Mouse (Mus musculus) gastrocnemius, adult 2 months (tissue): Measurements from ENCODE around the gene Bin2. TPM values are rescaled to one million over a fixed set of nuclear protein-coding genes. Genes with fewer than 3 reads are reported as not detected.
"Not testable (repeated sequence)": the region's sequence is repeated elsewhere in the genome, so short reads cannot be mapped to it uniquely, and the experiment has no call there.

Experiments
- DNase-seq: peaks from one replicate; pipeline ENCODE4 v3.0.0; 2022
- H3K27ac ChIP-seq: fragments of 200-600 bp; 2 replicates; pipeline ENCODE4 v1.8.1; 2022; ENCODE audit warnings: mild to moderate bottlenecking
- H3K4me3 ChIP-seq: fragments of 200-600 bp; 2 replicates; pipeline ENCODE4 v1.8.1; 2022; ENCODE audit warnings: mild to moderate bottlenecking, moderate library complexity
- CTCF ChIP-seq: fragments of 200-600 bp; IDR thresholded peaks from 2 replicates; pipeline ENCODE4 v1.8.1; 2022; ENCODE audit warnings: antibody characterized with exemption, mild to moderate bottlenecking, moderate library complexity
- intact Hi-C: fragments of 180-260 bp; cut with DNase I; formaldehyde crosslinking; loops from one replicate; pipeline ENCODE4 v1.15.1; 2025
- total RNA-seq, 2 experiments: library from RNA; stranded (reverse); gene quantifications; 2 replicates each; pipeline ENCODE4 v1.2.3; 2021

The Bin2 gene
- total RNA-seq, 2 experiments from 2014 or later: 0.69 TPM; not detected in 1

DNA sequence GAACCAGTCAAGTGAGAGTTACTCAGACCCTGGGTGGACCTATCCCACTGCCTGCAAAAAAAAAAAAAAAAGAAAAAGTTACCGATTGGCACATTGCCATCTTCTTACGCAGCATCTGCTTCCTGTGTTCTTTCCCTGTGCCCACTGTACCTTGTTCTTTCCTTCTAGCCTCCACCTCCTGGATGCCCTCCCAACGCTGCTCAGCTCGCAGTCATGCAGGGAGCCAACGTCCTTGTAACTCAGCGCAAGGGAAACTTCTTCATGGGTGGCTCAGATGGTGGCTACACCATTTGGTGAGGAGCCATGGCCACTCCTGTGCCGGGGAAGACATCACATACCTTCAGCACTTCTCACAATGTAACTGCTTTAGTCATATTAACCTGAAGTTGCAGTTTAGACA lies 50.2 kb downstream of the Bin2 start:
- no peak for DNase-seq
- intact Hi-C loops: loop anchor here (5.0 to 10.0 kb wide), 3 partner anchors 154 to 1456 kb away; partner anchors contain the start of genes Eif4b, Larp4 and Letmd1
- no peak for TF ChIP-seq CTCF
- H3K27ac ChIP-seq: no peak overlapping the region
- H3K4me3 ChIP-seq: no peak overlapping the region

DNA sequence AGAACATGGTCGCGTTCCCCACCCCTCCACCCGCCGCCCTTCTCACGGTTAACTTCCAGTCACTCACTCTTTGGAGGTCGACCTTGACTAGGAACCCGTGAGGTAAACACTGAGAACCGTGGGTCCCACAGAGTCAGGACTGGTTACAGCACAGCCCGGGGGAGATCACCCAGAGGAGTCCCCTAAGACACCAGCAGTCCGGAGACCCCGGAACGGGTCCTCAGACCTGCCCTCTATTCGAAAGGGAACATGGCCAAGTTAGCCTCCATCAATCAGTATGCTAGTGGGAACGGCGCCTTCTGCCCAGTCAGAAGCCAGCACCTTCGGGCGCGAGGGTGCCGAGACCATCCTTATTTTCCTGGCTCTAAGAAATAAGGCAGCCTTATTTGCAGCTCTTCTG lies 53.1 kb downstream of the Bin2 start:
- H3K4me3 ChIP-seq: peak overlapping the region; percentile 90
- TF ChIP-seq CTCF: no peak
- no peak for DNase-seq
- H3K27ac ChIP-seq: peak overlapping the region; percentile 100
- intact Hi-C loops: loop anchor here (5.0 to 10.0 kb wide), 3 partner anchors 151 to 1459 kb away; partner anchors contain the start of genes Eif4b, Larp4 and Letmd1

DNA sequence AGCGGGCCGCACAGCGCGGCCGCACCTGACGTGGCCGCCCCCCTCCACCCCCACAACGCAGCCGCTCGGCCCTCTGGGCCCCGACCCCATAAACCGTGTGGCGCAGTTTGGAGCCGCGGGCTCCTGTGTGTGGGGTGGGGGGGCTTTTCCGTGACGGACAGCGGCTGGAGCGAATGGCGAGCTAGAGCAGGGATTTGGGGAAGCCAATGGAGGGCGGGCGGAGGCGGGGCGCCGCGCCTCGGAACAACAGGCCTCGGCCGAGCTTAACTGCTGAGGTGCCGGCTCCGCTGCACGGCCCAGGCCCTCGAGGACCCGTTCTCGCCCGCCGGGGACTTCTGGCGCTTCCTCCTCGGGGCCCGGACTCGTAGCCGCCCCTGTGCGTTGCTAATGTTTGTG lies 53.5 kb downstream of the Bin2 start:
- peak overlapping the region; percentile 100 for H3K27ac ChIP-seq
- TF ChIP-seq CTCF: no peak
- peak overlapping the region; percentile 90 for H3K4me3 ChIP-seq
- DNase-seq: peak; percentile 96
- intact Hi-C loops: loop anchor here (5.0 to 10.0 kb wide), 3 partner anchors 151 to 1459 kb away; partner anchors contain the start of genes Eif4b, Larp4 and Letmd1

DNA sequence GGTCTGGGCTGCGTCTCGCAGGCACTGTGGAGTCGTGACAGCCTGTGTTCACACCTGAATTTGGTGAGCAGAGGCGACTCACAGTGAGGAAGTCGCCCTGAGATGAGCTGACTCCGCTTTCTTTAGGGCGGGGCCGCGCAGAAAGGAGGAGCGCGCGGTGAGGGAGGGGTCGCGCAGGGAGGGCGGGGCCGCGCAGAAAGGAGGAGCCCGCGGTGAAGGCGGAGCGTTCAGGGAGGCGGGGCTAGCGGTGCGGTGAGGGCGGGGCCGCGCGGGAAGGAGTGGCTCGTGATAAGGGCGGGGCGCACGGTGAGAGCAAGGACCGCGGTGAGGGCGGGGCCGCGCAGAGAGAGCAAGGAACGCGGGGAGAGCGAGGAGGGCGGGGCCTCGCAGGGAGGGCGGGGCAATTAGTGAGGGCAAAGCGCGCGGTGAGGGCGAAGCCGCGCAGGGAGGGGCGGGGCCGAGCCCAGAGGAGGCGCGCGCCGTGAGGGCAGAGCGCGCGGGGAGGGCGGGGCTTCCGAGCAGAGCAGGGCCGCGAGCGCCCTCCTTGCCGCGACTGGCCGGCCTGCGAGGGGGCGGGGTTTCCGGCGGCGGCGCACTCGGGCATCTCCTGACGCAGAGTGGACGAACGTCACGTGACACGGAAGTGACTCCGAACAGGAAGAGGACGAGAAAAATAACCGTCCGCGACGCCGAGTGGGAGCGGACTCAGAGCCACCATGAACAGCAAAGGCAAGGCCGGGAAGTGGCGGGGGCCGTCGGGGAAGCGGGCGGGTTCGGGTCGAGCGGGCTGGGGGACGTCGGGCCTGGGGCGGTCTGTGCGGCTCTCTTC lies 54.1 kb downstream of the Bin2 start, which contains the start of gene Dazap2:
Gene Dazap2 (plus strand): TSS at position 354 of the 829 bp plus-strand sequence.
- DNase-seq: peak; percentile 99
- intact Hi-C loops: loop anchor here (5.0 to 10.0 kb wide), 5 partner anchors 63 to 1460 kb away; partner anchors contain the start of genes Eif4b, Larp4, Letmd1 and Tfcp2
- TF ChIP-seq CTCF: peak; percentile 30; the same call in 1 of the 2 replicates
- Histone ChIP-seq H3K4me3 (peak within 1 kb of the TSS; percentile 90), H3K27ac (peak within 1 kb of the TSS; percentile 100)

DNA sequence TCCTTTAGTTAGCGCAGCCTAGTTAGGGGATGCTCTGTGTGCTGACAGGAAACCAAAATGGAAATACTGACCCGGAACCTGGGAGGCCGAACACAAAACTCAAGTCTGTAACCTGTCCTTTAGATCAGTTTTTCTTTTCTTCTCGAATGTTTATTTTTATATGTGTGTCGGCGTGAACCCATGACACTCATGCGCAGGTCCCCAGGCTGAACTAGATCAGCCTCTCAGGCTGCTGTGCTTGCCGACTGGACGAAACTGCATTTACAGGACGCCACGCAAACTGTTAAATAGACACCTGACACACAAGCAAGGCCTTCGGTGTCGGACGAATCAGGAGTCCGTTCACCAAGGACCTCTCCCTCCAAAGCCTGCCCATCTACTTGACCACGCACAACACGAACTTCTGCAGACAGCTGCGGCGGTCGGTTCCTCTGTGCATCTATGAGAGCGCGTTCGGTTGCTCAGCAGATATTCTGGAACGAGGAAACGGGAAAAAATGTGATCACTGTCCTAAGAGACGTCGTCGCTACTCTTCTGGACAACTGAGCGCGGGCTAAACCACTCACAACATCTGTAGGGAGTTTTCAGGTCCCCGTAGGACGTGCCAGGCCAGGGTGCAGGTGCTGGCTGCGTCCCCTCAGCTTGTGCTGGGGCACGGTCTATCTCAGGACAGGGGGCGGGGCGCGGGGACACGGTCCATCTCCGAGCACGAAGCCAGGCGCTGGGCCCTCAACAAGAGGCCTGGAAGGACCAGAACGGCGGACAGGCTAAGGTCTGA lies 54.9 kb downstream of the Bin2 start:
- DNase-seq: no peak
- intact Hi-C loops: loop anchor here (5.0 to 10.0 kb wide), 4 partner anchors 62 to 1460 kb away; partner anchors contain the start of genes Eif4b, Letmd1 and Tfcp2
- Histone ChIP-seq H3K4me3 (peak overlapping the region; percentile 90), H3K27ac (peak overlapping the region; percentile 100)
- no peak for TF ChIP-seq CTCF

DNA sequence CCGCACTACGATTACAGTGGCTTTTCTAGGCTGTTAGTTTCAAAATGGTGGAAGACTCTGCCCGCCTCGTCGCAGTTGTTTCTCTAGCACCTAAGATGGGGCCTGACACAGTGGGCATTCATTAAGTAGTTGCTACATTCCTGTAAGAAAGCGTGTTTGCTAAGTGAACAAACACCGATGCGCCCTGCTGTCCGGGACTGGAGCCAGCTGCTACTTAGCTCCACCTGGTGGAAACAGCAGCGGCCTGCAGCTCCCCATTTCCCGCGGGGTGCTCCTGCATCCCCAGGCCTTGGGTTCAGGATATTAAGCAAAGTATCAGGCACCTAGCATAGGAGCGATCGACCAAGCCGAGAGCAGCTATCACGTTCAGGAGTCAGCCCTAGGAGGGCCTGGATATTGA lies 55.8 kb downstream of the Bin2 start:
- Histone ChIP-seq H3K4me3 (peak overlapping the region; percentile 90), H3K27ac (peak overlapping the region; percentile 68)
- intact Hi-C loops: loop anchor here (1.0 to 10.0 kb wide), 5 partner anchors 13 to 1461 kb away; partner anchors contain the start of genes Eif4b, Letmd1 and Tfcp2
- TF ChIP-seq CTCF: peak; percentile 99
- peak; percentile 85 for DNase-seq

DNA sequence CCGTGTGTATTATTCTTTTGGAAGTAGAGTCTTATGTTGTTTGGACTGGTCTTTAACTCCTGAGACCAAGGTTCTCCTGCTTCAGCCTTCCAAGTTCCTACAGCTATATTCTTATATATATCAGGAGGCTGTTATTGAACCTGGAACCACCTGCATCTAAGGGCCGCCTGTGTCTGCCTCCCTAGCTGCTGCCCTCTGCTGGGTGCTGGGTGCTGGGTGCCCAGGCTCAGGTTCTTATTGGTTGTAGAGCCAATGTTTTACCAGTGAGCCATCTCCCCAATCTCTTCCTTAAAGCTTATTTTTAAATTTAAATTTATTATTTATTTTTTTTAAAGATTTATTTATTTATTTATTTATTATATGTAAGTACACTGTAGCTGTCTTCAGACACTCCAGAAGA lies 56.9 kb downstream of the Bin2 start:
- intact Hi-C loops: loop anchor here (1.0 to 10.0 kb wide), 5 partner anchors 60 to 1462 kb away; partner anchors contain the start of genes Eif4b, Letmd1 and Tfcp2
- Histone ChIP-seq H3K4me3 (no peak overlapping the region), H3K27ac (no peak overlapping the region)
- TF ChIP-seq CTCF: peak; percentile 57
- DNase-seq: no peak

DNA sequence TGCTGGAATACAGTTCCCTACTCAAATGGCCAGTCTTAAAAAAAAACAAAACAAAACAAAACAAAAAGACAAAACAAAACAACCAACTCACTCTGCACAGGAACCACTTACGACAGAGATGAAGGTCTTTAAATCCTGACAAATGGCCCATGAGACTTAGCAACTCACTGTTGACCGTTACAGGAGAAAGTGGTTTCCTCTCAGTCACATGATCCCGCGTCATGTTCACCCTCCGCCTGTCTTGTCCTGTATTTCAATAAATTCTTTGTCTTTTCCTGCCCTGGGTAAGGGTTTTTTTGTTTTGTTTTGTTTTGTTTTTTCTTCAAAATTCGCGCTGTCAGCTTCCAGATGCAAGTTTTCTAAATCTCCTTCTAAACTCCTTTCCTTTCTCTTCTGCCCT lies 57.4 kb downstream of the Bin2 start:
- Histone ChIP-seq H3K4me3 (no peak overlapping the region), H3K27ac (no peak overlapping the region)
- DNase-seq: no peak
- no peak for TF ChIP-seq CTCF
- intact Hi-C loops: loop anchor here (1.0 to 10.0 kb wide), 5 partner anchors 60 to 1463 kb away; partner anchors contain the start of genes Eif4b, Letmd1 and Tfcp2

DNA sequence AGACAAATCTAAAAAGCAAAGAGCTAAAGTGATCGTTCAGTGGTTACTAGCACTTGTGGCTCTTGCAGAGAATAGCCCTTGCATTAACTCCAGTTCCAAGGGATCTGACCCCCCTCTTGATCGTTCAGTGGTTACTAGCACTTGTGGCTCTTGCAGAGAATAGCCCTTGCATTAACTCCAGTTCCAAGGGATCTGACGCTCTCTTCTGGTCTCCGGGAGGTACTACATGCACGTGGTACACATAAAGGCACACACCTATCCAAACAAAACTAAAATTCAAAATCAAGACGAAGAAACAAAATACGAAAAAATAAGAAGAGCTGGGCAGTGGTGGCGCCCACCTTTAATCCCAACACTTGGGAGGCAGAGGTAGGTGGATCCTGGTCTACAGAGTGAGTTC lies 62.7 kb downstream of the Bin2 start:
- peak; percentile 46 for TF ChIP-seq CTCF
- H3K27ac ChIP-seq, DNase-seq, H3K4me3 ChIP-seq, intact Hi-C loops: not testable (repeated sequence)

DNA sequence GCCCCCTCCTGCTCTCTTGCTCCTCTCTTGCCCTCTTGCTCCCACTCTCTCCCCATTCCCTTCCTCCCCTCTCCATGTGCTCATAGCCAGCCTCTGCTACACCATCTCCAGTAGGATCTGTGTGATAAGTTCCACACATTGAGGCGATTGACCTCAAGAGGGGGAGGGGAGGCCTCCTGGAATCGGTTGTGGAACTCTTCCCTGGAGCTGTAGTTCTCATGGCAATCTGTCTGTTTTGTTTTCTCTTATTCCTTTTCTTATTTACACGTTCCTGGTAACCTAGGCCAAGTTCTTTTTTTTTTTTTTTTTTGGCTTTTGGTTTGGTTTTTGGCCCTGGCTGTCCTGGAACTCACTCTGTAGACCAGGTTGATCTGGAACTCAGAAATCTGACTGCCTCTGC lies 67.7 kb downstream of the Bin2 start:
- no peak for DNase-seq
- no peak for TF ChIP-seq CTCF
- Histone ChIP-seq H3K27ac (no peak overlapping the region), H3K4me3 (no peak overlapping the region)
- intact Hi-C loops: no loop called here

DNA sequence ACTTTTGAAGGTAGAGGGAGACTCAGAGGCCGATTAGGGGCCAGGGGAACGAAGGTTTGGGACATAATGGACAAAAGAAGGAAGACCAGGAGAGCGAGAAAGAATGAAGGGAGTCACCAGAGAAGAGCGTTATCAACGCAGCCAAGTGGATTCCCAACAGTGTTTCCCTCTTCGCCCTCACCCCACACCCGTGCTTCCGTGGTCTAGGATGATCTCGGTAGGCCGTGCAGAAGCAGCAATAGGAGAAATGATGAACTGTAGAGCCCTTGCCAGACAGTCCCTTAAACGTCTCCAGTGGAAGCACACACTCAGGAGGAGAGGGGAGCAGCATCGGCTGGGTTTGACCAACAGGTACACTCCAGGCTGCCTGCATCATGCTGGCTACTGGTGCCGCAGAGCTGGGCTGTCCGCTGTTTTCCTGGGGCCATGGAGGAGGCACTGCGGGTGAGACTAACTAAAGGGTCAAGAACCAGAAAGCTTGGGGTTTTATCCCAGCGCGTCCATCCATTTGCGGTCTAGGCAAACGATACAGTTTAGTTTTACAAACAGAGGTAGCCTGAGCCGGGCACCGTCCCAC lies 68.6 kb downstream of the Bin2 start:
- H3K4me3 ChIP-seq: peak overlapping the region; percentile 90
- H3K27ac ChIP-seq: peak overlapping the region; percentile 91
- DNase-seq: no peak
- TF ChIP-seq CTCF: no peak
- intact Hi-C loops: loop anchor here (1.0 kb wide), 1 partner anchor 13 kb away; no protein-coding TSS in a partner anchor

DNA sequence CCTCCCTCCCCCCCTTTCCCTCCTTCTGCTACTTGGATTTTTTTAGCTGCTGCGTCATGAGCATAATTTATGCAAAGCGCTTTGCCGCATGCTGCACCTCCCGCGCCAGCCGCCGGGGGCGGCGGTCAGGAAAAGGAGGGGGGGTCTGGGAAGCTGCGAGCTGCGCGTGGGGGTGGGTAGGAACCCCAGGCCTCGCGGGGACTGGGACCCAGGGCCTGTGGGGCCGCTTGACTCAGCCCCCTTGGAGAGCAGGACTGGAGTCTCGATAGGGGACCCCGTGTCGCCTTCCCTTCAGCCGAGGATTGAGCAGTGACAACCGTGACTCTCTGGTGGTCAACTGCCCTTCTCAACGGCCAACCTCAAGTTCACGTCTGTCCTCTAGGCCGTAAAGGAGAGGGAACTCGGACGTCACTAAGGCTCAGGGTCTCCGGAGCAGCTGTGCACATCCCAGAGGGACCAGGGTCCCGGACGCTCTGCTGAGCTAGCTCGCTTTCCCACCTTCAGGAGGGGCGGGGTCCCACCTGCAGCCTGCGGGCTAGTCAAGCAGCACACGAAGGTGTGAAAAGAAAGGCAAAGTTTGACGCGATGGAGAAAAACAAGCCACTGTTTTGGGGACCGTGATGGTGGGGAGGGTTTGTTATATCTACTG lies 69.2 kb downstream of the Bin2 start:
- peak overlapping the region; percentile 91 for H3K27ac ChIP-seq

More for the DNA sequence above, 69.2 kb downstream of the Bin2 start:
- H3K4me3 ChIP-seq: peak overlapping the region; percentile 90
- intact Hi-C loops: loop anchor here (1.0 kb wide), 1 partner anchor 13 kb away; no protein-coding TSS in a partner anchor
- peak; percentile 66 for TF ChIP-seq CTCF
- peak; percentile 85 for DNase-seq
